In the genomic region with DNA sequence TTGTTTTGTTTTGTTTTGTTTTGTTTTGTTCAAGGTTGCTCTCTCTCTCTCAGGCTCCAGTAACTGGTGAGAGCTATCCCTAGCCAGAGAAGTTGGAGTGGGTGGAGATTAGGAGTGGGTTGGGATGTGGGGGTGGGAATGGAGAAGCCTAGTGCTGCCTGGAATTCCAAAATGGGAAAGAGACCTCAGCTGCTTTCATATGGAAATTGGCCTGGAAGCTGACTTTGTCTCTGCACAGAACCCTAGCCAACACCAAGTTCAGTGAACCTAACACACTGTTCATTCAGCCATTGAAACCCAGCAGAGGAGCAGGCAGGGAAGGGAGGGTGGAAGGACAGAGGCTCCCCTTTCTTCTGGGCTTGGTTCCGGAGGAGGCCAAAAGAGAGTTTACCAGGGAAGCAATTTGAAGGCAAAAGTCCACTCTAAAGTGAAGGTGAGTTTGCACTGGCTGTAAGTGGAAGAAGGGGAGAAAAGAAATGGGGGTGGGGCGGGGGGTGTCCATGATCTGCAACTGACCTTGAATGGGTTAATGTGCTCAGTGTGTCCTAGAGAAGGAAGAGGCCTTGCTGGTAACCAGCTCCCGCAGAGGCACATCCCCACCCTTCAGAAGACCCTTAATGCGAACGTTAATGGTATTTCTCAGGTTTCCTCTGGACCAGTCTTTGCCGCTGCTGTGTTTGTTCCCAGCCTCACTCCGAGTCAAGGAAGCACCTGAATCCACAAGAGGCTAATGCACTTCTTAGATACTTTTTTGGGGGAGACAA, we compare ENCODE assay signal across 8 mouse cellular contexts.
DNase-seq lines count a peak whose midpoint lies in the region; ATAC-seq and TF ChIP-seq lines count a peak whose summit lies in the region.

No protein-coding gene starts in this region.

- H3K27ac ChIP-seq in forebrain, embryonic 11.5 days (ENCODE audit: low read depth, low read length): no peak overlapping the region
- peak overlapping the region; percentile 41; the same call in 1 of the 2 replicates for H3K27ac ChIP-seq in neural tube, embryonic 15.5 days (replicated peaks)
- H3K27ac ChIP-seq in gastrocnemius, adult 2 months: no peak overlapping the region

- peak; percentile 6 to 13 for DNase-seq in right cerebral cortex, postnatal 36 days (ENCODE audit: low spot score in 2 of 2)
- no peak for DNase-seq in right cerebral cortex, postnatal 4 days
- no peak for DNase-seq in forebrain, embryonic 11.5 days (ENCODE audit: low spot score)
- peak; percentile 11 to 25 for DNase-seq in layer of hippocampus, postnatal 10 days (ENCODE audit: low spot score in 2 of 2)
- no peak for DNase-seq in urinary bladder, postnatal 10 days (ENCODE audit: low spot score)
- DNase-seq in kidney, adult 18-20 months: no peak
- no peak for DNase-seq in gastrocnemius, adult 2 months

- H3K4me3 ChIP-seq in forebrain, embryonic 11.5 days (ENCODE audit: low read depth, low read length): no peak overlapping the region
- H3K4me3 ChIP-seq in neural tube, embryonic 15.5 days (replicated peaks): no peak overlapping the region
- H3K4me3 ChIP-seq in gastrocnemius, adult 2 months: no peak overlapping the region

- no peak overlapping the region for H3K9ac ChIP-seq in forebrain, embryonic 11.5 days (ENCODE audit: low read length)
- no peak overlapping the region for H3K9ac ChIP-seq in neural tube, embryonic 15.5 days (replicated peaks)

- peak overlapping the region; percentile 12 for H3K4me2 ChIP-seq in forebrain, embryonic 11.5 days (ENCODE audit: low read depth, low read length, severe bottlenecking)
- H3K4me2 ChIP-seq in neural tube, embryonic 15.5 days: no peak overlapping the region

- 13% methylated on average over 7 of the region's 7 CpGs for WGBS in forebrain, embryonic 11.5 days
- 19% methylated on average over 7 of the region's 7 CpGs for WGBS in neural tube, embryonic 15.5 days

- H3K36me3 ChIP-seq in forebrain, embryonic 11.5 days (ENCODE audit: control insufficient read depth, insufficient read depth, low read length): no peaks in the 10 kb centered on the region
- no peaks in the 10 kb centered on the region for H3K36me3 ChIP-seq in neural tube, embryonic 15.5 days

- H3K4me1 ChIP-seq in forebrain, embryonic 11.5 days (replicated peaks; ENCODE audit: control insufficient read depth, insufficient read depth, low read length): peaks cover 6% of the 10 kb centered on the region; the same call in 1 of the 2 replicates
- H3K4me1 ChIP-seq in neural tube, embryonic 15.5 days: peaks cover 5% of the 10 kb centered on the region

- TF ChIP-seq CTCF in gastrocnemius, adult 2 months (IDR thresholded peaks at IDR 0.05): no peak

- H3K9me3 ChIP-seq in forebrain, embryonic 11.5 days (ENCODE audit: control insufficient read depth, low read length): no peaks in the 10 kb centered on the region
- no peaks in the 10 kb centered on the region for H3K9me3 ChIP-seq in neural tube, embryonic 15.5 days (replicated peaks)

- intact Hi-C loops in gastrocnemius, adult 2 months (cut with DNase I): no loop called here

- peak; percentile 77 for ATAC-seq in forebrain, embryonic 11.5 days (replicated peaks; ENCODE audit: low FRiP score)
- ATAC-seq in neural tube, embryonic 15.5 days (ENCODE audit: low FRiP score): peak; percentile 83

- peaks cover under 1% of the 10 kb centered on the region for H3K27me3 ChIP-seq in forebrain, embryonic 11.5 days (ENCODE audit: control insufficient read depth, insufficient read depth, low read length)
- no peaks in the 10 kb centered on the region for H3K27me3 ChIP-seq in neural tube, embryonic 15.5 days (replicated peaks)

Comparison
In these comparisons a context has a peak if more than half of its experiments do, and no peak if none do; other contexts are left out.
1. DNase-seq: peak in right cerebral cortex, postnatal 36 days (2 of 2) and layer of hippocampus, postnatal 10 days (2 of 2); none in right cerebral cortex, postnatal 4 days (single experiment), forebrain, embryonic 11.5 days (single experiment), urinary bladder, postnatal 10 days (single experiment), kidney, adult 18-20 months (single experiment) and gastrocnemius, adult 2 months (single experiment).